Mouse (Mus musculus) frontal cortex, postnatal 14 days (tissue): ENCODE measurements around the gene Sec31b.

Source experiments
- DNase-seq, 2 experiments: peaks; one replicate each; pipeline ENCODE4 v3.0.0; 2022; ENCODE audit warnings: low spot score in 2 of 2

The Sec31b gene

GRCm38 (mm10) chr19:44475268-44475667 is 70.4 kb downstream of the Sec31b start:
- DNase-seq, result no peak

DNA sequence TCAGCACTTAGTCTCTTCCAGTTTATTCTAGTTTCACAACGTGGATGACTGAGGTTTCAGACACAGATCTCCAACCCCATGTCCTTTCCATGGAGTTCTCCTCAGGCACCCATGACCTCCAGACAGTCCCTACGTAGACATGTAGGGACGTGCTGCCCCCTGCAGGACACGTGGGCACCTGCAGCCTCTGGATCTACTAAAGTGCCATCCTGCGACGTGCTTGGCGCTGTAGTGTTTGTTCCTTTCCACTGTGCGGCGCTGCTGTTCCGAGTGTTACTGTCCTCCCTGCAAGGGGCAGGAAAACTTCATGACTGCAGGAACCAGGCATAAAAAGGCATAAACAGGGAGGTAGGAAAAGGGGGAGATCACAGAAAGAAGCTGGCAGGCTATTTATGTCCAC is 71.5 kb downstream of the Sec31b start:
- peak; percentile 44 to 59 for DNase-seq
